Comparison of ENCODE assay signal across 9 mouse cellular contexts in genomic region chr19:45310944-45311603, GRCm38 (mm10). TPM values are rescaled to one million over a fixed set of nuclear protein-coding genes. Genes with fewer than 3 reads are reported as not detected.
DNase-seq lines count a peak whose midpoint lies in the region; ATAC-seq and TF ChIP-seq lines count a peak whose summit lies in the region.
"Had no signal": no experiment of that assay in that cellular context is flagged by ENCODE, and none has a peak within 500 bp of the region (broad histone marks: within the 10 kb centered on the region; RNA-seq: fewer than 3 reads in every experiment).

No protein-coding gene starts in this region.

- H3K9ac ChIP-seq in forebrain, postnatal 0 days = no peak overlapping the region

- WGBS in forebrain, postnatal 0 days = 15% methylated on average over 15 of the region's 15 CpGs
- 13% methylated on average over 15 of the region's 15 CpGs for WGBS in hindbrain, embryonic 10.5 days

- peak; percentile 34; the same call in 1 of the 2 replicates for ATAC-seq in G1E (ENCODE audit: extremely low read depth, insufficient number of reproducible peaks, low FRiP score, poor library complexity, severe bottlenecking)
- ATAC-seq in forebrain, postnatal 0 days = peak; percentile 70
- no peak for ATAC-seq in erythroid progenitor cell, adult 5-6 weeks (replicated peaks; ENCODE audit: low FRiP score, poor library complexity, severe bottlenecking)

- H3K4me2 ChIP-seq in forebrain, postnatal 0 days (ENCODE audit: low read depth) = peak overlapping the region; percentile 32

- no peak for DNase-seq in G1E (ENCODE audit: low spot score)
- peak; percentile 79 for DNase-seq in brain, adult 2 months (ENCODE audit: low read depth, low spot score)
- no peak for DNase-seq in forebrain, postnatal 0 days
- peak; percentile 75 for DNase-seq in hindbrain, embryonic 10.5 days (ENCODE audit: low spot score)
- peak; percentile 68 for DNase-seq in layer of hippocampus, adult 9-11 months
- peak; percentile 79 for DNase-seq in lung, postnatal 36 days
- peak; percentile 62 for DNase-seq in right cerebral cortex, postnatal 14 days

- peaks cover 52% of the 10 kb centered on the region for H3K27me3 ChIP-seq in G1E (ENCODE audit: insufficient read depth, low read length)
- no peaks in the 10 kb centered on the region; the same call in 1 of the 2 replicates for H3K27me3 ChIP-seq in forebrain, postnatal 0 days (ENCODE audit: insufficient read depth, low read length)
- peaks cover 91% of the 10 kb centered on the region for H3K27me3 ChIP-seq in hindbrain, embryonic 10.5 days (ENCODE audit: insufficient read depth, poor library complexity, severe bottlenecking)

- peaks cover 16% of the 10 kb centered on the region for H3K4me1 ChIP-seq in G1E (ENCODE audit: insufficient read depth, low read depth, low read length)
- peaks cover 16% of the 10 kb centered on the region; the same call in 1 of the 2 replicates for H3K4me1 ChIP-seq in forebrain, postnatal 0 days (ENCODE audit: insufficient read depth)
- peaks cover 39% of the 10 kb centered on the region for H3K4me1 ChIP-seq in hindbrain, embryonic 10.5 days (replicated peaks)

- H3K9me3 ChIP-seq in G1E (replicated peaks) = no peaks in the 10 kb centered on the region
- H3K9me3 ChIP-seq in forebrain, postnatal 0 days (ENCODE audit: low read length) = no peaks in the 10 kb centered on the region
- no peaks in the 10 kb centered on the region for H3K9me3 ChIP-seq in hindbrain, embryonic 10.5 days

- no peak for TF ChIP-seq CTCF in G1E (IDR thresholded peaks at IDR 0.05; ENCODE audit: low read depth, low read length)
- 0 out of 2 replicates have a peak, but pooled peaks have one; percentile 2 for TF ChIP-seq CTCF in forebrain, postnatal 0 days (IDR thresholded peaks at IDR 0.05; ENCODE audit: low read depth)

- H3K27ac ChIP-seq in forebrain, postnatal 0 days (ENCODE audit: low read depth, low read length) = peak overlapping the region; percentile 67
- peak overlapping the region; percentile 6 for H3K27ac ChIP-seq in hindbrain, embryonic 10.5 days

- H3K4me3 ChIP-seq in G1E (ENCODE audit: low read depth, low read length) = no peak overlapping the region
- no peak overlapping the region for H3K4me3 ChIP-seq in forebrain, postnatal 0 days (ENCODE audit: low read depth, low read length)
- peak overlapping the region; percentile 32 for H3K4me3 ChIP-seq in hindbrain, embryonic 10.5 days
- H3K4me3 ChIP-seq: erythroblast, embryonic 14.5 days had no signal

- no peaks in the 10 kb centered on the region for H3K36me3 ChIP-seq in G1E (replicated peaks)
- no peaks in the 10 kb centered on the region for H3K36me3 ChIP-seq in forebrain, postnatal 0 days (ENCODE audit: insufficient read depth)
- no peaks in the 10 kb centered on the region for H3K36me3 ChIP-seq in hindbrain, embryonic 10.5 days

RNA-seq across cellular contexts. Expression of gene Btrc, which starts 52.5 kb away (rescaled TPM):
- 59.1 and 83.6 TPM in 2 replicates for total RNA-seq in G1E (2014; fragmentation: Nextera tagmentation)
- total RNA-seq in G1E (2017) = 26.9 and 27.1 TPM in 2 replicates
- 7.7 and 11.4 TPM in 2 replicates for polyA plus RNA-seq in G1E (2012)
- 57.2 and 64.7 TPM in 2 replicates for total RNA-seq in forebrain, postnatal 0 days (2014; rRNA removed)
- polyA plus RNA-seq in forebrain, postnatal 0 days (2015; fragmentation: Nextera tagmentation; extraction: Ambion mirVana) = 35.6 and 46.9 TPM in 2 replicates
- 48.0 and 48.1 TPM in 2 replicates for polyA plus RNA-seq in hindbrain, embryonic 10.5 days (2016; fragmentation: Nextera tagmentation; extraction: Ambion mirVana)
- total RNA-seq in erythroid progenitor cell, adult 5-6 weeks (2015; ENCODE audit: low replicate concordance) = 130 and 155 TPM in 2 replicates
- 235 and 268 TPM in 2 replicates for total RNA-seq in erythroid progenitor cell, adult 5-6 weeks (2017; ENCODE audit: low replicate concordance)

Comparison
In these comparisons a context has a peak if more than half of its experiments do, and no peak if none do; other contexts are left out.
1. DNase-seq: peak in brain, adult 2 months (single experiment), hindbrain, embryonic 10.5 days (single experiment), layer of hippocampus, adult 9-11 months (single experiment), lung, postnatal 36 days (single experiment) and right cerebral cortex, postnatal 14 days (single experiment); none in G1E (single experiment) and forebrain, postnatal 0 days (single experiment).